Mouse (Mus musculus): ENCODE measurements at regions not wholly inside any gene's neighbourhood (a gene's known extent, or its start where the extent isn't known, plus 50 kb on each side); places are given as distances from the start of the nearest gene placed in this dataset.
A peak's percentile ranks its signal among the peaks of the same experiment; 100 is the strongest.

DNA sequence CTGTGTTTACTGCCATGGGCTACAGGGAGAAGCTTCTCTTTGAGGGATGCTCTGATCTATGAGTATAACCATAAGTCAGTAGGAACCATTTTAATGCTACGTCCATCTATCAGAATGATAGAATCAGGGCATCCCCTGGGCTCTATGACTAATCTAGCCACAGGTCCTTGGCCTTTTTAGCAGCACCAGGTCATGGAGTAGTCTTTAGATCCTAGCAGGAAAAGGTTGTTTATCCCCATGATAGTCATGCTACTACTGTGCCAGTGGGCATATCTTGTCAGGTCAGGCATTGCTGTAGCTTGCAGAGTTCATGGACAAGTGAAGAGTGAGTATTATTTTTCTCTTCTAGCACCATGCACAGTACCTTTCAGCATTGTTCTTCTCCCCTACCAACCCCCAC is 226.2 kb upstream of the Id2 start:
- DNase-seq: no peak

DNA sequence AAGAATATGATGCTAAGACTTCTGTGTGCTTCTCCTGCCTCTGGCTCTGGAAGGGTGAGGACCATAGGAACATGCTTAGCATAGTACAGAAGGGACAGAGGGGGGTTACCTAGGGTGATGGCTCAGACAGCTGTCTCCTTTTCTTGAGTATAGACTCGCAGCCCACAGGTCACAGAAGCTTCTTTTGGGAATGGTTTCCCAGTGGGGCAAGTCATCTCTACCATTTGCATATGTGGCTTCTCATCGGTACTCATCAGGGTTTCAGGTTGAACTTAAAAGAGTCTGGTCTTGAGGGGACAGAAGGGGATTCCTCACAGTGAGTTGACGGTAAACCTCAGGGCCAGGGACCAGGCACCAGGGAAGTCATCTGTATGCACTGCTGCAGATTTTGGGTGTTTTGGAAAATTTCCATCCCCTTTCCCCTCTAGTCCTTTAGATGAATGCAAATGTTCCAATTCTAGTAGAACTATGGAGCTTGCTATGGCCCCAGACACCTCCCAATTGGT is 223.4 kb upstream of the Id2 start:
- no peak for DNase-seq

GRCm38 (mm10) chr12:25319846-25320245 is 222.9 kb upstream of the Id2 start:
- DNase-seq: no peak

DNA sequence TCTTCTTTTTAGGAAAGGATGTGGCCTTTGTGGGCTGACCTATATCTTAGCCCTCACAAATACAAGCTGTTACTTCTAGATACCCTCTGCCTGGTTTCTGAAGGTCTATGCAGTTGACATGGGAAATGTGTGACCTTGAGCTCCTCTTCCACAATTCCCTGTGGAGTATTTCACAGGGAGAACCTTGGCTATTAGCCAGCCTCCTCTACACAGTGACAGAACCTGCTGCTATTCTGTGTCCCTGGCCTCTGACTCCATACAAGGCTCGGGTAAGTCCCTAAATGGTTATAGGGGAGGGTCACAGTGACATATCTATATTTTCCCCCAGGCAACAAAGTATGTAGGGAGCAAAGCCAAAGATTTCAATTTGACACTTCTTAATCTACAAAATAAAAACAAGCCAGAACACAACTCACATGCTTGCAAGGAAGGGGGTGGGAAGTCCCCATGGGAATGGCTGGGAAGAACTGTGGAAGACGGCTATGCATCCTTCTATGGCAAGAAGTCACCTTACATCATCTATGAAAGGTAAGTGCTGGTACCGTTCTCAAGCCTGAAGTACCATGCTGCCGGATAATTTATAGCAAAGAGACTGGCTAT is 221.2 kb upstream of the Id2 start:
- DNase-seq: no peak

DNA sequence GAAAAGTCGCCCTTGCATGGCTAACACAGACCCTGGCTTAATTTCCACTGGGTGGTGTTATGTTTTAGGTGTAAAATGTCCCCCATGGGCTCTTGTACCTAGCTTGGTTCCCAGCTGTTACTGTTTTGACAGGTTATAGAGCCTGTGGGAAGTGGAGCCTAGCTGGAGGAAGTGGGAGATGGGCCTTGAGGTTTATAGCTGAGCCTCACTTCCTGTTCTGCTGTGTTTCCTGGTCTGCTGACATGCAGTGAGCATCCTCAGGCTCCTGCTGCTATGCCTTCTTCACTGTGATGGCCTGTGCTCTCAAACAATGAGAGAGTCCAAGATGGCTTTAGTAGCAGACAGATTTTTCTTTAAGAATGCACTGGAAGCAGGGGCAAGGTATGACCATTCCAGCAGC is 219.0 kb upstream of the Id2 start:
- DNase-seq: peak; percentile 9

DNA sequence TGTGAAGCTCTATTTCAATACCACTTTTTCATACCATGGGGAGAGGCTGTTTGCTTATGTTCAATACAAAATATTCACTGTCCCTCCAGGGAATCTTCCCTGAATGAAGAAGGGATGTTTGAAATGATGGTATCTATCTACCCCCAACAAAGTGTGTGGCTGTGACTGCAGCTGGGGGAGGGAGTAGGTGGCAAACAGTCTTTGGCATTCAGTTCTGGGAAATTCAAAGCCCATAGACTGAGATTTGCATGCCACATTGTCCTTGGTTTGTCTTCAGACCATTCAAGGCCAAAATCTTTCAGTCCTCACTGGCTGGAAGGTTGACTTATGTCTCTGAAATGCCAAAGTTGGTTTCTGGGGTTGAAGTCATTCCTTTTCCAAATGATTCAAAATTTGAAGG is 216.3 kb upstream of the Id2 start:
- DNase-seq: no peak

- no peak for DNase-seq
Measured at GRCm38 (mm10) chr12:25312390-25312789, 215.4 kb upstream of the Id2 start.

- DNase-seq: no peak
Measured at GRCm38 (mm10) chr12:25311728-25312127, 214.8 kb upstream of the Id2 start.

DNA sequence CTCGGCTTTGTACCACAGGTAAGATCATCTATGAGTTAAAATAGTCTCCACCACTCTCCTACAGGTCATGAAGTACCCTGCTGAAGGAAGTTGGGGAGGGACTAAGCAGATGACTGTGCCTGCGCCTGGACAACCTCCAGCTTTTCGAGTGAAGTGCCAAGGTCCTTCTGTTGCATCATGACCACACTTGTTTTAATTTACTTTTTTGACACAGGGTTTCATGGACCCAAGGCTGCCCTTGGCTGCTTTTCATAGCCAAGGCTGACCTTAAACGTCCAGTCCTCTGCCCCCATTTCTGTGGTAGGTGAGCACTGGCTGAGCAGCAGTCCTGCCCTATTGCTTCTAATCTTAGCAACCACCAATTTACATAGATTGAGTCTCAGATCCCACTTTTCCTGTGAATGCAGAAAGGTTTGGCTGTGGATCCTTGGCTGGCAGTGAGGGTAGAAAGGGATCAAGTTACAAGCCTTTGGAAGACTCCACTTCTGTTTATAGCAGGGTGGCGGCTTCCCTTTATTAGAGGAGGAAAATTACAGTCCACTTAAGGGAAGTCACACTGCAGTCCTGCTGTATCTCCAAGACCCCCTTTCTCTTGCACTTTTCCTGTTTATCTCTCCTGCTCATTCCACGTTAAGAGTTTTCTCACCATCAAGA is 213.5 kb upstream of the Id2 start:
- no peak for DNase-seq

- DNase-seq: no peak
Measured at GRCm38 (mm10) chr12:25309234-25309633, 212.3 kb upstream of the Id2 start.

DNA sequence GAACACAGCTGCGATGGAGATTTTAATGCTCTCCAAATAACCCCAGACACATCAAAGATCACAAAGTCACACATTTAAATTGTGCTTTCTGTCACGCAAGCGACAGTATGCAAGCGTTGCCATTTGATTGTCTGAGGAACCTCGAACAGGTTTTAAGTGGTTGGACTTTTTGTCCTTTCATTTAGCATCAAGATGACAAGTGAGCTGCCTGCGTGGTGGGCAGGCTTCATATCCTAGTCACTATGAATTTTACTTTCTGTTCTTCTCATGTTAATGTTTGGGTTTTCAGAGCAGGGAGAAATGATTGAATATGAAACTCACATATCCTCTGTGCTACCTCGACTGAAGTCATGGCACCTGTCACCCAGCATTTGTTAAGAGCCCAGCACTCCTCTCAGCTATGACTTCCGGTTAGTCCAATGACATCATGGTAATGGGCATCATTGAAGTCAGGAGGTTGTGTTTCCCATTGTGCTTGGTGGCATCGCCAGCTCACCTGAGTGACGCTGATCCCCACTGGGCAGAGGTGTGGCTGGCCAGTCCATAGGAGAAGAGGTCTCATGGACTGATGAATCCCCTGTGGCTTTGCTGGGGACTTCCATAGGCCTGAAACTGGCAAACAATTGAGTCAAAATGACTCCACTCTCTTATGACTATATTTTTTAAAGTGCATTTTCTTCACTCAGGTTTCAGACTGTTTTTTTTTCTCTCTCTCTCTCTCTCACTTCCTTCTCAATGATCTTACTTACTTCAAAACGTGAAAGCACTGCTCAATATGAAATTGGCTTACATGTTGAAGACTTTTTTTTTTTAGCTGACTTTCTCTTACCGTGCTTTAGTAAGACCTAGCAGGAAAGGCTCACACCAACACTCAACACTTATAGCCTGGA is 209.1 kb upstream of the Id2 start:
- no peak for DNase-seq

DNA sequence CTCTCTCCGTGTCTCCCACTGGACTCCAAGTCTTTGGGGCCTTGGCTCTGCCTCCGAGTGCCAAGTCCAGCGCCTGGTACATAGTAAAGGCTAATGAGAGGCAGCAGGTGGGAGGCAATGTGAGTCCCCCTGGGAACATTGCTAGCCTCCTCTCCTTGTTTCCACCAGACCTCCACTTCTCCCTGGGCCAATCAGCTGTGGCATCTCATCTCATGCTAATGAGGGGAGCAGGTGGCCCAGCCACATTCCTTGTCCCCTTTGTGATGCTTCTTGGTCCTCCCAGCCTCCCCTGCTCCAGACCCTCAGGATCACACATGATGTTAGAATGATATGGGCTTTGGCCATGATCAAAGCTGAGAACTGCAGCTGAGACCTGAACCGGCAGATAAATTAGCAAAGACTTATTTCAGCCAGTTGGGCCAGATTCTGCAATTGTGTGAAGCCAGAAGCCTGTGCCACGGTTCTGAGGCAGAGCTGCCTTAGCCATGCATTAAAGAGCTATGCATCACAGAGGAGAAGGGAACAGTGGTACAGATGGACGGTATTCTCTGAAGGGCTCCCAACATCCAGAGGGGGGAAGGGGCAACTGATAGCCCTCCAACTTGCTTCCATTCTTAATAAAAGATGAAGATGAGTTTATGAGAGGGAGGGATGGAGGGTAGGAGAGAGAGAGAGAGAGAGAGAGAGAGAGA is 208.0 kb upstream of the Id2 start:
- DNase-seq: no peak

- no peak for DNase-seq
Measured at GRCm38 (mm10) chr12:25303500-25304050, 206.6 kb upstream of the Id2 start.

DNA sequence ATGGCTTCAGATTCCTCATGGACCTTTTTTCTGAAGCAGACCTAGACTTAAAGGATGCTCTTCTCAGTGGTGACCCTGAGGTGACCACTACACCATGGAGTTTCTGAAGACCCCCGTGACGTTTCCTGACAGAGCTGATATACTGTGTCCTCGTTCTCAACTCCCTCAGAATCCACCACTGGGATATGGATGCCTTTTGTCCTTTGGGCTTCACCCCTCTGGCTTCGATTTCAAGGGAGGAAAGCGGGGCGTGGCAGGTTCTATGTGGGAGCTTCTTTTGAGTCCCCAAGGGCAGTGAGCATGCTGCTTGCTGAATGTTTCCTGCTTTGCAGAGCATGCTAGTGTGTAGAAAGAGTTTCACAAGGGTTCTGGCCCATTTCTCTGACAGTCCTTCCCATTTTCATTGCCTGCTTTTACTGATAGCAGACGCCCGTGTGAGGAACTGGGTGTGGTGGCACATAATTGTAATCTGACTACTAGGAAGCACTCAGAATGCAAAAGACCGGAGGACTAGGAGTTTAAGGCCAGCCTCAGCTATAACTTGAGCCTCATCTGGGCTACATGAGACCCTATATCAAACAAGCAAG is 204.0 kb upstream of the Id2 start:
- peak; percentile 33 for DNase-seq

GRCm38 (mm10) chr12:25299603-25300471 is 202.9 kb upstream of the Id2 start:
- DNase-seq: no peak

DNA sequence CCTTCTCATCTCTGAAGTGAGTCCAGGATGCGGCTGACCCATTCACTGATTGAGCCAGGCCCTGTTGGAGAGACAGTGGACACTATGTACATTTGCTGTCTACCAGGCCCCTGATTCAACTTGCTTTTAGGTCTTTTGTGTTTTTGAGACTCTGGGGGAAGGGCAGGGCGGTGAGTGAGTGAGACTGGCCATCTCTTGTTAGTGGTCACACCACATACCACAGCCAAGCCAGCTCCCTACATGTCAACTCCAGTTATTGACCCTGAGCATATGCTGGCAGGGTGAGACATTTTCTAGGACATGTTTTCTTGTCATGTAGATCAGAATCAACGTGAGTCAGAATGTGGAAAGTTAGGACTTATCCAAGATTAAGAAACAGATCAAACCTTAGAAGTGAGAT is 201.8 kb upstream of the Id2 start:
- no peak for DNase-seq

GRCm38 (mm10) chr12:25297960-25298359 is 201.0 kb upstream of the Id2 start:
- DNase-seq: no peak

GRCm38 (mm10) chr12:25296648-25297047 is 199.7 kb upstream of the Id2 start:
- DNase-seq: no peak

- DNase-seq: no peak
Measured at GRCm38 (mm10) chr12:25294179-25295025, 197.5 kb upstream of the Id2 start.

- DNase-seq: no peak
Measured at GRCm38 (mm10) chr12:25293470-25294178, 196.7 kb upstream of the Id2 start.
